Mouse (Mus musculus) ES-E14 (cell line): ENCODE results near the gene Add3.

ENCODE experiments used
- ZC3H11A ChIP-seq: IDR thresholded peaks from 2 replicates; pipeline ENCODE4 v1.6.1; 2012; ENCODE audit warnings: low read depth, mild to moderate bottlenecking, inconsistent platforms, low read length, borderline replicate concordance
- ZNF384 ChIP-seq: IDR thresholded peaks from 2 replicates; pipeline ENCODE4 v1.6.1; 2012; ENCODE audit warnings: low read depth, low read length, inconsistent platforms

GRCm38 (mm10) chr19:53282571-53282970 lies 142.3 kb downstream of the Add3 start:
- no peak for TF ChIP-seq ZNF384
- TF ChIP-seq ZC3H11A, result no peak
